Mouse (Mus musculus): ENCODE results near the gene Unc80.

Gene Unc80

GRCm38 (mm10) chr1:66467821-66468703 is at the start of gene Unc80:
Unc80 (plus strand) TSS chr1:66468367.
- peak; percentile 58 for DNase-seq

GRCm38 (mm10) chr1:66426073-66426472 is 42.1 kb upstream of the Unc80 start:
- no peak for DNase-seq

- DNase-seq: no peak
Measured at GRCm38 (mm10) chr1:66430962-66431361, 37.2 kb upstream of the Unc80 start.

GRCm38 (mm10) chr1:66431472-66431871 is 36.7 kb upstream of the Unc80 start:
- no peak for DNase-seq

GRCm38 (mm10) chr1:66438069-66438468 is 30.1 kb upstream of the Unc80 start:
- no peak for DNase-seq

- DNase-seq: no peak
Measured at GRCm38 (mm10) chr1:66442922-66443321, 25.2 kb upstream of the Unc80 start.

GRCm38 (mm10) chr1:66449471-66449870 is 18.7 kb upstream of the Unc80 start:
- no peak for DNase-seq

- DNase-seq: no peak
Measured at GRCm38 (mm10) chr1:66456580-66456979, 11.6 kb upstream of the Unc80 start.

GRCm38 (mm10) chr1:66457747-66458146 is 10.4 kb upstream of the Unc80 start:
- DNase-seq: no peak

GRCm38 (mm10) chr1:66459394-66459793 is 8.8 kb upstream of the Unc80 start:
- no peak for DNase-seq

GRCm38 (mm10) chr1:66460850-66461249 is 7.3 kb upstream of the Unc80 start:
- no peak for DNase-seq

- no peak for DNase-seq
Measured at GRCm38 (mm10) chr1:66468704-66469020, 495 bp downstream of the Unc80 start.

GRCm38 (mm10) chr1:66482751-66483150 is 14.6 kb downstream of the Unc80 start:
- DNase-seq: no peak

- DNase-seq: no peak
Measured at GRCm38 (mm10) chr1:66493064-66493463, 24.9 kb downstream of the Unc80 start.

- no peak for DNase-seq
Measured at GRCm38 (mm10) chr1:66495310-66496012, 27.3 kb downstream of the Unc80 start.

- no peak for DNase-seq
Measured at GRCm38 (mm10) chr1:66550812-66551211, 82.6 kb downstream of the Unc80 start.

- no peak for DNase-seq
Measured at GRCm38 (mm10) chr1:66552396-66552966, 84.3 kb downstream of the Unc80 start.

- DNase-seq: no peak
Measured at GRCm38 (mm10) chr1:66561636-66562270, 93.6 kb downstream of the Unc80 start.

- DNase-seq: no peak
Measured at GRCm38 (mm10) chr1:66562332-66562731, 94.2 kb downstream of the Unc80 start.

- no peak for DNase-seq
Measured at GRCm38 (mm10) chr1:66569736-66570135, 101.6 kb downstream of the Unc80 start.

- DNase-seq: no peak
Measured at GRCm38 (mm10) chr1:66597163-66597788, 129.1 kb downstream of the Unc80 start.

- no peak for DNase-seq
Measured at GRCm38 (mm10) chr1:66608304-66608703, 140.1 kb downstream of the Unc80 start.

- no peak for DNase-seq
Measured at GRCm38 (mm10) chr1:66617188-66617587, 149.0 kb downstream of the Unc80 start.

All from kidney, postnatal 14 days (tissue).